Mouse (Mus musculus) gastrocnemius, postnatal 4 days (tissue): ENCODE results near the gene Fam78a. TPM values are rescaled to one million over a fixed set of nuclear protein-coding genes. Genes with fewer than 3 reads are reported as not detected.
"Not testable (repeated sequence)": the region's sequence is repeated elsewhere in the genome, so short reads cannot be mapped to it uniquely, and the experiment has no call there.

Experiments
- DNase-seq, 2 experiments: peaks; one replicate each; pipeline ENCODE4 v3.0.0; 2021 to 2022; ENCODE audit warnings: low spot score in 2 of 2, mixed read lengths in 2 of 2
- microRNA-seq: library from miRNA; unstranded; fragments of <30 nt; microRNA quantifications from one replicate; pipeline ENCODE4 v1.2.0, GENCODE M21; 2021
- total RNA-seq, 2 experiments: library from RNA; stranded (reverse); gene quantifications; 2 replicates each; pipeline ENCODE4 v1.2.3; 2021

Fam78a gene
- total RNA-seq, 2 experiments from 2014 or later, result 28.7 to 30.0 TPM

- DNase-seq, result no peak
These were observed 38.6 kb downstream of the Fam78a start for GRCm38 (mm10) chr2:32046009-32046408.

DNA sequence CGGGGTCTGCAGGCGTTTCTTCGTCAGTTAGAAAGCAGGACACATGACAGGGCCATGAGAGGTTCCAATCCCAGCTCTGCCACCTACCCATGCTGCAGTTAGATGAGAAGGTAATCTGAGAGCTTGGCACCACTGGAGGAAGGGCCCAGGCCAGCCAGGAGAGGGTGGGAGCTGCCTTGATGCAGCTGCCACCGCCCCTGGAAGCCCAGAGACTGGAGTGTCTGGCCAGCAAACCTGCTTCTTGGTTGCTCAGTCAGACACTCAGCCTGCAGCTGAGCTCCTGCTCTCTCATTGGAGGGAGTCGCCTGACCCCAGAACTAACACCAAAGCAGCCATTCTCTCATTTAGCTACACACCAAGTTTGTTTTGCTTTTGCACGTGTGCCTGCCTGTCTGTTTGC, 39.3 kb downstream of the Fam78a start:
- peak in 1 of 2 experiments; percentile 49 for DNase-seq

DNA sequence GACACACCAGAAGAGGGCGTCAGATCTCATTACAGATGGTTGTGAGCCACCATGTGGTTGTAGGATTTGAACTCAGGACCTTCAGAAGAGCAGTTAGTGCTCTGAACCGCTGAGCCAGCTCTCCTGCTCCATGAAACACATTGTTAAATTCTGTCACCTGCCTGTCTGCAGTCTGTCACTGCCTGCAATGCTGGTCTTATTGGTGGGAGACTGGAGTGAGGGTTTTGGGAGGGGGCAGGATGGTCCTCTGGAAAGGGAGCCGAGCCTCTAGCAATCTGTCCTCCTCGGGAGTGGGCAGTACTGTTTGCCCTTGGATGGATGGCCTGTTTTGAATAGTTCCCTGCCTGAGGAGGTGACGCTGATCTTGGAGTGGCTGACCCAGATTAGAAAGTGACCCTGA, 40.8 kb downstream of the Fam78a start:
- DNase-seq, result no peak

DNA sequence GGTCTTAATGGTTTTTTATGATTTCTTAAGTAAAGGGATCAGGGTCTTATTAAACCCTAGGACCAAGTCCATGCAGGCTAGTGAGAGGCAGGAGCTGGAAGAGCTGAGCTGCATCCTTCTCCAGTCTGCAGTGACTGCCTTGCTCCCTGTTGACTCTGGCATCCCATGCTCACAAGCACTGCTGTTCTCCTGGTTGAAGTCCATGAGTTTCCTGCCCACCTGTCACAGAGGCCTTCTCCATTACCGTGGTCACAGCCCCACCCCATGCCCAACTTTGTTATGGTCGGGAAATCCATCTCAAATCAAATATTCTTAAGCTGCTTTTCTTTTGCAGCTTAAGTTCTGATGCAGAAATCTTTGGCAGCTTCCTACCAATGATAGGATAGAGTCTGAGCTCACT, 43.6 kb downstream of the Fam78a start:
- DNase-seq, result no peak

- DNase-seq, result not testable (repeated sequence)
These were observed 44.0 kb downstream of the Fam78a start for GRCm38 (mm10) chr2:32040646-32041045.

DNA sequence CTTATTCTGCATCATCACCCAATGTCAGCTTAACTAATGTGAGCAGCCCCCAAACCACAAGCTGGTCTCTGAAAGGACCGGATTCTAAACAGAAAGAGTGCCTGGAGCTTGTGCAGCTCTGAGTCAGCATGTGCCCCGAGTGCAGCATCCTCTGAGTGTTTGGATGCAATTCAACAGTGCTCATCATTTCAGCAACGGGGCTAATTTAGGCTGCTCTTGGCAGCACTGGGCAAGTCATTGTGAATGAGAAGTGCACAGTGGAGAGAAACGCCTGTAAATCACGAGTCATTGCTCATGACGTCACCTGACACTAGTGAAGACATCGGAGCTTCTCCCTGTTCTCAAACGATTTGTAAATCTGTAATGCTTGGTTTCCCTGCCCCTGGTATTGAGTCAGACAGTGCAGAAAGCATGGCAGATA, 46.0 kb downstream of the Fam78a start:
- DNase-seq, result no peak

DNA sequence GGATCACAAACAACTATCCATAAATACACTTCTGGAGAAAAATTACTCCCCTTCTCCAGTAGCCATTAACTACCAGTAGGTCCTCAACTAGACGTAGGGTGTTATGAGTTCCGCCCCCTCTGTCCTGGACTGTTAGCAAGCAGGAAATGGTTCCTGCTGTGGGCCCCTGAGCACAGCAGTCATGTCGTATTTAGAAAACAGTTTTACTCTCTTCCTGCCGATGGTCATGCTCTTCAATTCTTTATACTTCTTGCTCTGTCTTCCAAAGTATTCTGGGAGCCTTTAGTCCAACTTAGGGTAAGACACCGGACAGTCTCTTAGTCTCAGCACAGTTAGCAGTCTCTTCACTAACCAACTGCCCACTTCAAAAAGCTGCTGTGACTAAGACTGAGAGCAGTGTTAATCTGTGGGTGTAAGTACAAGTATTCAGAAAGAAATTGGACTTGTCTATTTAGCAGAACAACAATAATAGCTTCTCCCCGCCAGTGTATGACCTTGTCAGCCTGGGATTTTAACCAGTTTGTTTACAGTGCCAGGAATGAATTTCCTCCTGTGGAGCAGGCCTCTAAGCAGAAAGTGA, 47.3 kb downstream of the Fam78a start:
- DNase-seq, result no peak

- DNase-seq, result no peak
These were observed 50.5 kb downstream of the Fam78a start for GRCm38 (mm10) chr2:32034206-32034605.

GRCm38 (mm10) chr2:32033436-32033835, 51.2 kb downstream of the Fam78a start:
- peak; percentile 36 to 71 for DNase-seq

DNA sequence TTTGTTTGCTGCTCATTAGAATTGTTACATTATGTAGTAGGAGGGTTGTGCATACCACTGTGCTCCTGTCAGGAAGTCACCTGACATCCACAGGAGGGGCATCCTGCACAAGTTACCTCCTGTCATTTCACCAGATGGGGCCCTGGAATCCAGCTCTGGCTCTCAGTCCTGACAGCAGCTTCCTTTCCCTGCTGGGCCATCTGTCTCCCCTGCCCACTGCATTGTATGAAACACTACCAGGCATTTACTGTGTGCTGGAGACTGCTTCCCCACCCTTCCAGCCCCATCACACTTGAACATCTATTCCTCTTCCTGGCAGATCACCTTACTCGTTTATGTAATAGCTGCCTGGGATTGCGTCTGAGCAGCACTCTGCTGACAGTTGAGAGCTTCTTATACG, 55.0 kb downstream of the Fam78a start:
- no peak for DNase-seq

- DNase-seq, result no peak
These were observed 60.3 kb downstream of the Fam78a start for GRCm38 (mm10) chr2:32024372-32024771.

GRCm38 (mm10) chr2:32020229-32020628, 64.4 kb downstream of the Fam78a start:
- DNase-seq, result no peak

- DNase-seq, result no peak
These were observed 65.0 kb downstream of the Fam78a start for GRCm38 (mm10) chr2:32019704-32020103.

- DNase-seq, result no peak
These were observed 75.9 kb downstream of the Fam78a start for GRCm38 (mm10) chr2:32008716-32009115.

DNA sequence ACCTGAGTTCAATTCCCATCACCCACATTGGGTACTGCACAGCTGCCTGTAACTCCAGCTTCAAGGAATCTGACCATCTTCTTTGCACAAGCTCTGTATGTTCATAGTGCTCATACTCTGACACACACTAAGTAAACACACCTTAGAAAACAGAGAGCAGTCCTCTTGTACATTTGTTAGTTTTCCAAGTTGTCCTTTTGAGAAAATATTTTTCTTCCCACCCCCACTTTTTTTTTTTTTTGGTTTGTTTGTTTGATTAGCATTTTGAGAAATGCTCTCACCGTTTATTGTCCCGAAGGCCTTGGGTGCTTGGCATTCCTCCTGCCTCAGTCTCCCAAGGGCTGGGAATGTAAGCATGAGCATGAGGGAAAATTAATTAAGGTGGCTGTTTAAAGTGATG, 76.3 kb downstream of the Fam78a start:
- no peak for DNase-seq

Small RNA genes within 50 kb of the gene (microRNA-seq; reads per million reads assigned to microRNA genes)
- gene Mir7674, result not detected

Other genes with a start within 250 kb of the Fam78a start
- under 1 TPM in 1 of 2 experiments, not detected in 1; 0.05 TPM for gene Fibcd1, start 238.9 kb downstream of the Fam78a start, total RNA-seq
- gene Lamc3, start 197.6 kb downstream of the Fam78a start, total RNA-seq, result under 1 TPM; 0.12 to 0.13 TPM
- 10 to 100 TPM; 21.6 to 25.8 TPM for gene Aif1l, start 134.7 kb downstream of the Fam78a start, total RNA-seq
- 10 to 100 TPM; 38.9 to 43.3 TPM for gene Nup214, start 110.4 kb downstream of the Fam78a start, total RNA-seq
- 10 to 100 TPM; 71.5 to 76.7 TPM for gene Plpp7, start 10.7 kb upstream of the Fam78a start, total RNA-seq
- gene Prrc2b, start 66.2 kb upstream of the Fam78a start, total RNA-seq, result 100 to 1,000 TPM; 142 to 154 TPM
- 10 to 100 TPM; 15.8 to 17.5 TPM for gene Pomt1, start 151.7 kb upstream of the Fam78a start, total RNA-seq
- gene Uck1, start 175.3 kb upstream of the Fam78a start, total RNA-seq, result 10 to 100 TPM; 24.5 to 27.2 TPM
- gene Golga2, start 202.5 kb upstream of the Fam78a start, total RNA-seq, result 10 to 100 TPM; 91.5 to 93.0 TPM
- 100 to 1,000 TPM; 160 to 162 TPM for gene Swi5, start 203.2 kb upstream of the Fam78a start, total RNA-seq